Comparison of ENCODE assay signal across 8 mouse cellular contexts in genomic region chr2:65566793-65567787, GRCm38 (mm10). TPM values are rescaled to one million over a fixed set of nuclear protein-coding genes. Genes with fewer than 3 reads are reported as not detected.
DNase-seq lines count a peak whose midpoint lies in the region; ATAC-seq and TF ChIP-seq lines count a peak whose summit lies in the region.

Scn3a (minus strand) TSS chr2:65567627.

- intact Hi-C loops in heart, adult 2 months (cut with DNase I): loop anchor here (1.0 to 5.0 kb wide), 3 partner anchors 154 to 420 kb away; no protein-coding TSS in a partner anchor

- H3K27me3 ChIP-seq in heart, adult 2 months (ENCODE audit: control insufficient read depth, insufficient read depth, low read length): no peaks in the 10 kb centered on the region
- H3K27me3 ChIP-seq in heart, embryonic 10.5 days (ENCODE audit: insufficient read depth, poor library complexity, severe bottlenecking): no peaks in the 10 kb centered on the region
- no peaks in the 10 kb centered on the region for H3K27me3 ChIP-seq in forebrain, embryonic 14.5 days (replicated peaks; ENCODE audit: control insufficient read depth, insufficient read depth, low read length)
- 0 out of 2 replicates have a peak, but pooled peaks cover 3% of the 10 kb centered on the region for H3K27me3 ChIP-seq in midbrain, embryonic 13.5 days
- H3K27me3 ChIP-seq in stomach, postnatal 0 days (ENCODE audit: control insufficient read depth, insufficient read depth, low read length): no peaks in the 10 kb centered on the region

- peak within 1 kb of the TSS; percentile 54 for H3K4me2 ChIP-seq in forebrain, embryonic 14.5 days (ENCODE audit: low read length)
- H3K4me2 ChIP-seq in midbrain, embryonic 13.5 days (replicated peaks): peak within 1 kb of the TSS; percentile 70
- H3K4me2 ChIP-seq in stomach, postnatal 0 days (replicated peaks; ENCODE audit: low read depth): no peak within 1 kb of the TSS

- no peak for TF ChIP-seq POLR2A in heart, adult 2 months (IDR thresholded peaks at IDR 0.05; ENCODE audit: insufficient read depth, low read depth, low read length)

- ATAC-seq in cerebellum, adult (ENCODE audit: insufficient number of reproducible peaks, low FRiP score, low TSS enrichment): 0 out of 2 replicates have a peak, but pooled peaks have one; percentile 61
- ATAC-seq in forebrain, embryonic 14.5 days: peak; percentile 75
- peak; percentile 65 for ATAC-seq in inflammation-experienced regulatory T-cells, adult 6 months
- peak; percentile 87 for ATAC-seq in midbrain, embryonic 13.5 days
- no peak for ATAC-seq in stomach, postnatal 0 days (ENCODE audit: low FRiP score, low TSS enrichment)

- no peak within 1 kb of the TSS for H3K4me3 ChIP-seq in heart, adult 2 months
- H3K4me3 ChIP-seq in heart, embryonic 10.5 days: no peak within 1 kb of the TSS
- peak within 1 kb of the TSS; percentile 37 for H3K4me3 ChIP-seq in forebrain, embryonic 14.5 days (ENCODE audit: low read depth, low read length)
- H3K4me3 ChIP-seq in midbrain, embryonic 13.5 days (replicated peaks): peak within 1 kb of the TSS; percentile 56
- H3K4me3 ChIP-seq in stomach, postnatal 0 days (ENCODE audit: low read depth, low read length): no peak within 1 kb of the TSS

- no peaks in the 10 kb centered on the region for H3K4me1 ChIP-seq in heart, adult 2 months (ENCODE audit: control insufficient read depth, insufficient read depth, low read length)
- peaks cover 8% of the 10 kb centered on the region for H3K4me1 ChIP-seq in heart, embryonic 10.5 days
- peaks cover 11% of the 10 kb centered on the region; the same call in 1 of the 2 replicates for H3K4me1 ChIP-seq in forebrain, embryonic 14.5 days (ENCODE audit: control insufficient read depth, insufficient read depth, low read length)
- peaks cover 27% of the 10 kb centered on the region for H3K4me1 ChIP-seq in midbrain, embryonic 13.5 days (replicated peaks)
- no peaks in the 10 kb centered on the region for H3K4me1 ChIP-seq in stomach, postnatal 0 days (replicated peaks; ENCODE audit: control insufficient read depth, insufficient read depth)

- DNase-seq in heart, adult 2 months: peak; percentile 23 to 26
- no peak for DNase-seq in heart, embryonic 10.5 days (ENCODE audit: low spot score)
- DNase-seq in forebrain, embryonic 14.5 days (ENCODE audit: low spot score): peak; percentile 88
- peak in 1 of 2 experiments; percentile 46 for DNase-seq in left cerebral cortex, adult 8-10 months (ENCODE audit: low spot score in 2 of 2)
- peak; percentile 46 for DNase-seq in stomach, postnatal 0 days (ENCODE audit: low spot score)

- TF ChIP-seq EP300 in heart, adult 2 months (IDR thresholded peaks at IDR 0.05; ENCODE audit: insufficient read depth, low read depth, low read length): peak; percentile 58; the same call in 1 of the 2 replicates
- no peak for TF ChIP-seq EP300 in stomach, postnatal 0 days (optimal IDR thresholded peaks at IDR 0.05)

- WGBS in heart, adult 2 months: 24% methylated on average over 16 of the region's 16 CpGs
- WGBS in heart, embryonic 10.5 days: 31% methylated on average over 16 of the region's 16 CpGs
- WGBS in forebrain, embryonic 14.5 days: 15% methylated on average over 16 of the region's 16 CpGs
- WGBS in midbrain, embryonic 13.5 days: 11% methylated on average over 16 of the region's 16 CpGs
- 21% methylated on average over 16 of the region's 16 CpGs for WGBS in stomach, postnatal 0 days

- no peaks in the 10 kb centered on the region for H3K79me2 ChIP-seq in heart, adult 2 months (replicated peaks; ENCODE audit: control insufficient read depth, insufficient read depth, low read length)

- TF ChIP-seq CTCF in heart, adult 2 months (IDR thresholded peaks at IDR 0.05): peak; percentile 85
- peak; percentile 89 for TF ChIP-seq CTCF in stomach, postnatal 0 days (IDR thresholded peaks at IDR 0.05; ENCODE audit: low read depth)

- H3K27ac ChIP-seq in heart, adult 2 months: no peak within 1 kb of the TSS
- no peak within 1 kb of the TSS for H3K27ac ChIP-seq in heart, embryonic 10.5 days
- peak within 1 kb of the TSS; percentile 70 for H3K27ac ChIP-seq in forebrain, embryonic 14.5 days (ENCODE audit: low read depth, low read length)
- H3K27ac ChIP-seq in midbrain, embryonic 13.5 days: peak within 1 kb of the TSS; percentile 89
- no peak within 1 kb of the TSS for H3K27ac ChIP-seq in stomach, postnatal 0 days (replicated peaks)

- H3K36me3 ChIP-seq in heart, adult 2 months (ENCODE audit: control insufficient read depth, insufficient read depth, low read length): no peaks in the 10 kb centered on the region
- H3K36me3 ChIP-seq in heart, embryonic 10.5 days: no peaks in the 10 kb centered on the region
- H3K36me3 ChIP-seq in forebrain, embryonic 14.5 days (ENCODE audit: control insufficient read depth, insufficient read depth, low read length): no peaks in the 10 kb centered on the region
- no peaks in the 10 kb centered on the region for H3K36me3 ChIP-seq in midbrain, embryonic 13.5 days
- H3K36me3 ChIP-seq in stomach, postnatal 0 days (ENCODE audit: control insufficient read depth, insufficient read depth, low read length): no peaks in the 10 kb centered on the region

- no peak within 1 kb of the TSS for H3K9ac ChIP-seq in heart, adult 2 months (ENCODE audit: low read depth, low read length)
- H3K9ac ChIP-seq in forebrain, embryonic 14.5 days (ENCODE audit: low read length): peak within 1 kb of the TSS; percentile 68
- peak within 1 kb of the TSS; percentile 76 for H3K9ac ChIP-seq in midbrain, embryonic 13.5 days (replicated peaks)
- H3K9ac ChIP-seq in stomach, postnatal 0 days (ENCODE audit: low read length): no peak within 1 kb of the TSS

- H3K9me3 ChIP-seq in heart, embryonic 10.5 days: no peaks in the 10 kb centered on the region
- no peaks in the 10 kb centered on the region for H3K9me3 ChIP-seq in forebrain, embryonic 14.5 days (replicated peaks; ENCODE audit: control insufficient read depth, low read length)
- no peaks in the 10 kb centered on the region for H3K9me3 ChIP-seq in midbrain, embryonic 13.5 days
- H3K9me3 ChIP-seq in stomach, postnatal 0 days (ENCODE audit: control insufficient read depth, low read length): no peaks in the 10 kb centered on the region

RNA-seq across cellular contexts. Expression of gene Scn3a, which starts in this region (rescaled TPM):
- 1 to 10 TPM; 1.3 to 2.5 TPM for total RNA-seq in heart, adult 2 months (2021)
- 0.41 and 1.9 TPM in 2 replicates for polyA plus RNA-seq in heart, adult 2 months (2012; rRNA removed)
- 0.17 and 0.46 TPM in 2 replicates for polyA plus RNA-seq in heart, embryonic 10.5 days (2016; fragmentation: Nextera tagmentation; extraction: Ambion mirVana)
- polyA plus RNA-seq in forebrain, embryonic 14.5 days (2014; fragmentation: Nextera tagmentation; extraction: Ambion mirVana): 37.5 and 43.9 TPM in 2 replicates
- not detected for polyA plus RNA-seq in inflammation-experienced regulatory T-cells, adult 6 months (2017; shearing (Covaris generic))
- 10 to 100 TPM; 27.8 to 31.3 (median 28.3) TPM for total RNA-seq in left cerebral cortex, adult 8-10 months (2022)
- polyA plus RNA-seq in midbrain, embryonic 13.5 days (2015; fragmentation: Nextera tagmentation; extraction: Ambion mirVana): 63.2 and 69.1 TPM in 2 replicates
- polyA plus RNA-seq in stomach, postnatal 0 days (2015; fragmentation: Nextera tagmentation; extraction: Ambion mirVana): 0.61 and 0.72 TPM in 2 replicates

Comparison
In these comparisons a context has a peak if more than half of its experiments do, and no peak if none do; other contexts are left out.
1. RNA of gene Scn3a (total RNA-seq): 27.8 to 31.3 TPM in left cerebral cortex, adult 8-10 months; 1.3 to 2.5 TPM in heart, adult 2 months; every median in the first group is over 4 times any median in the second.
2. RNA of gene Scn3a (polyA plus RNA-seq): 63.2 to 69.1 TPM in midbrain, embryonic 13.5 days and 37.5 to 43.9 TPM in forebrain, embryonic 14.5 days; 0.61 to 0.72 TPM in stomach, postnatal 0 days, 0.17 to 0.46 TPM in heart, embryonic 10.5 days, 0.41 to 1.9 TPM in heart, adult 2 months and not detected in inflammation-experienced regulatory T-cells, adult 6 months; every median in the first group is over 10 times any median in the second.
3. Peak in ATAC-seq in inflammation-experienced regulatory T-cells, adult 6 months; RNA of the gene not detected or under 1 TPM.
4. Peak in DNase-seq in stomach, postnatal 0 days; RNA of the gene not detected or under 1 TPM.
5. H3K27ac ChIP-seq: peak in forebrain, embryonic 14.5 days (single experiment) and midbrain, embryonic 13.5 days (single experiment); none in heart, adult 2 months (single experiment), heart, embryonic 10.5 days (single experiment) and stomach, postnatal 0 days (single experiment).
6. H3K4me3 ChIP-seq: peak in forebrain, embryonic 14.5 days (single experiment) and midbrain, embryonic 13.5 days (single experiment); none in heart, adult 2 months (single experiment), heart, embryonic 10.5 days (single experiment) and stomach, postnatal 0 days (single experiment).
7. H3K9ac ChIP-seq: peak in forebrain, embryonic 14.5 days (single experiment) and midbrain, embryonic 13.5 days (single experiment); none in heart, adult 2 months (single experiment) and stomach, postnatal 0 days (single experiment).